Mouse (Mus musculus) limb, embryonic 11.5 days (tissue): Measurements from ENCODE around the gene Hoxc9. TPM values are rescaled to one million over a fixed set of nuclear protein-coding genes. Genes with fewer than 3 reads are reported as not detected.

Experiments used
- ATAC-seq: fragments of 200-750 bp; cut with Nextera tagmentation; 2 replicates; pipeline ENCODE4 v1.8.0; 2017; ENCODE audit warnings: low read depth; ENCODE audit not compliant: insufficient number of reproducible peaks, low FRiP score, low TSS enrichment
- DNase-seq: peaks from one replicate; pipeline ENCODE4 v3.0.0-alpha.2; 2015; ENCODE audit warnings: low spot score
- H3K27ac ChIP-seq: fragments of 300-500 bp; sonication (generic); replicated peaks from 2 replicates; pipeline ENCODE4 v1.5.1; 2014; ENCODE audit warnings: low read depth, mild to moderate bottlenecking, low read length
- H3K27me3 ChIP-seq: fragments of 300-500 bp; sonication (generic); 2 replicates; pipeline ENCODE4 v1.6.1; 2014; ENCODE audit warnings: mild to moderate bottlenecking, low read length, mixed read lengths; ENCODE audit not compliant: control insufficient read depth, insufficient read depth
- H3K36me3 ChIP-seq: fragments of 300-500 bp; sonication (generic); 2 replicates; pipeline ENCODE4 v1.6.1; 2014; ENCODE audit warnings: mild to moderate bottlenecking, low read length, moderate library complexity, mixed read lengths; ENCODE audit not compliant: control insufficient read depth, insufficient read depth
- H3K4me1 ChIP-seq: fragments of 300-500 bp; sonication (generic); 2 replicates; pipeline ENCODE4 v1.6.1; 2014; ENCODE audit warnings: low read length, mixed read lengths; ENCODE audit not compliant: control insufficient read depth, insufficient read depth
- H3K4me2 ChIP-seq: fragments of 300-500 bp; sonication (generic); 2 replicates; pipeline ENCODE4 v1.6.1; 2014; ENCODE audit warnings: low read depth, mild to moderate bottlenecking, moderate library complexity; ENCODE audit not compliant: severe bottlenecking
- H3K4me3 ChIP-seq: fragments of 300-500 bp; sonication (generic); 2 replicates; pipeline ENCODE4 v1.5.1; 2014; ENCODE audit warnings: low read depth, low read length
- H3K9ac ChIP-seq: fragments of 300-500 bp; sonication (generic); 2 replicates; pipeline ENCODE4 v1.6.1; 2014; ENCODE audit warnings: mild to moderate bottlenecking, low read length
- H3K9me3 ChIP-seq: fragments of 300-500 bp; sonication (generic); 2 replicates; pipeline ENCODE4 v1.6.1; 2016; ENCODE audit warnings: low read length; ENCODE audit not compliant: control insufficient read depth
- WGBS: fragments of 180-500 bp; shearing (Covaris S2); extraction: QIAGEN DNeasy Blood & Tissue Kit; methylation state at CpG from one replicate; pipeline ENCODE4 v1.1.7; 2014; 5-methylcytosine and 5-hydroxymethylcytosine counted together
- polyA plus RNA-seq: library from polyadenylated mRNA; unstranded; fragments of >200 nt; fragmentation: Nextera tagmentation; extraction: Ambion mirVana; gene quantifications from 2 replicates; pipeline ENCODE4 v1.2.1, GENCODE M21; 2014

The Hoxc9 gene
- polyA plus RNA-seq, 1 experiment from 2014 or later, result 6.1 TPM

GRCm38 (mm10) chr15:103002821-103003448 is 26.7 kb downstream of the Hoxc9 start:
- no peak overlapping the region for H3K4me3 ChIP-seq

GRCm38 (mm10) chr15:103005308-103005707 is 29.1 kb downstream of the Hoxc9 start:
- no peaks in the 10 kb centered on the region for H3K36me3 ChIP-seq
- DNase-seq, result peak; percentile 72
- peaks cover 52% of the 10 kb centered on the region for H3K27me3 ChIP-seq
- H3K4me1 ChIP-seq, result peaks cover 72% of the 10 kb centered on the region
- WGBS, result under 1% methylated on average over 17 of the region's 17 CpGs
- no peaks in the 10 kb centered on the region for H3K9me3 ChIP-seq
- peak overlapping the region; percentile 70 for H3K27ac ChIP-seq
- peak overlapping the region; percentile 57 for H3K9ac ChIP-seq
- peak overlapping the region; percentile 44 for H3K4me2 ChIP-seq
- no peak for ATAC-seq
- H3K4me3 ChIP-seq, result 0 out of 2 replicates have a peak overlapping the region, but pooled peaks have one; percentile 8

More at GRCm38 (mm10) chr15:103002821-103003448, 26.7 kb downstream of the Hoxc9 start:
- H3K27me3 ChIP-seq, result peaks cover 44% of the 10 kb centered on the region
- peak overlapping the region; percentile 78 for H3K4me2 ChIP-seq
- H3K27ac ChIP-seq, result no peak overlapping the region
- no peak for DNase-seq
- no peak for ATAC-seq
- no peaks in the 10 kb centered on the region for H3K9me3 ChIP-seq
- peaks cover 77% of the 10 kb centered on the region for H3K4me1 ChIP-seq
- 5% methylated on average over 13 of the region's 13 CpGs for WGBS
- H3K9ac ChIP-seq, result no peak overlapping the region; the same call in 1 of the 2 replicates
- no peaks in the 10 kb centered on the region for H3K36me3 ChIP-seq

- Histone ChIP-seq H3K27ac (peak overlapping the region; percentile 70), H3K4me1 (peaks cover 73% of the 10 kb centered on the region), H3K9me3 (no peaks in the 10 kb centered on the region), H3K4me2 (peak overlapping the region; percentile 44), H3K9ac (peak overlapping the region; percentile 57), H3K4me3 (no peak overlapping the region), H3K27me3 (peaks cover 53% of the 10 kb centered on the region), H3K36me3 (no peaks in the 10 kb centered on the region)
- ATAC-seq (no peak), DNase-seq (no peak)
- WGBS, result 2% methylated on average over 5 of the region's 5 CpGs
Observed at GRCm38 (mm10) chr15:103005797-103006196, 29.6 kb downstream of the Hoxc9 start.

GRCm38 (mm10) chr15:103006326-103006725 is 30.1 kb downstream of the Hoxc9 start:
- no peak for ATAC-seq
- 3% methylated on average over 1 of the region's 1 CpGs for WGBS
- Histone ChIP-seq H3K36me3 (no peaks in the 10 kb centered on the region), H3K4me3 (no peak overlapping the region), H3K9ac (no peak overlapping the region), H3K9me3 (no peaks in the 10 kb centered on the region), H3K4me2 (no peak overlapping the region; the same call in 1 of the 2 replicates), H3K4me1 (peaks cover 73% of the 10 kb centered on the region), H3K27ac (peak overlapping the region; percentile 70), H3K27me3 (peaks cover 57% of the 10 kb centered on the region)
- no peak for DNase-seq

GRCm38 (mm10) chr15:103009265-103010111 is 33.2 kb downstream of the Hoxc9 start:
- Histone ChIP-seq H3K9ac (peak overlapping the region; percentile 49; the same call in 1 of the 2 replicates), H3K27me3 (peaks cover 55% of the 10 kb centered on the region), H3K36me3 (no peaks in the 10 kb centered on the region), H3K27ac (0 out of 2 replicates have a peak overlapping the region, but pooled peaks have one; percentile 30), H3K4me3 (peak overlapping the region; percentile 18), H3K9me3 (no peaks in the 10 kb centered on the region), H3K4me2 (peak overlapping the region; percentile 47), H3K4me1 (peaks cover 69% of the 10 kb centered on the region)
- DNase-seq, result no peak
- ATAC-seq, result no peak
- WGBS, result under 1% methylated on average over 27 of the region's 27 CpGs

- Histone ChIP-seq H3K4me2 (peak overlapping the region; percentile 47), H3K4me1 (peaks cover 72% of the 10 kb centered on the region)
Observed at GRCm38 (mm10) chr15:103010112-103010846, 34.0 kb downstream of the Hoxc9 start.

GRCm38 (mm10) chr15:103010847-103011555 is 34.8 kb downstream of the Hoxc9 start:
- H3K9ac ChIP-seq, result peak overlapping the region; percentile 55
- no peak for ATAC-seq
- peak overlapping the region; percentile 47 for H3K4me2 ChIP-seq
- H3K27ac ChIP-seq, result peak overlapping the region; percentile 65; the same call in 1 of the 2 replicates
- DNase-seq, result no peak
- WGBS, result 2% methylated on average over 28 of the region's 28 CpGs
- H3K36me3 ChIP-seq, result no peaks in the 10 kb centered on the region
- no peaks in the 10 kb centered on the region for H3K9me3 ChIP-seq
- H3K27me3 ChIP-seq, result peaks cover 67% of the 10 kb centered on the region
- peak overlapping the region; percentile 18 for H3K4me3 ChIP-seq
- peaks cover 69% of the 10 kb centered on the region for H3K4me1 ChIP-seq

More at GRCm38 (mm10) chr15:103010112-103010846, 34.0 kb downstream of the Hoxc9 start:
- H3K27me3 ChIP-seq, result peaks cover 60% of the 10 kb centered on the region
- H3K4me3 ChIP-seq, result peak overlapping the region; percentile 18
- peak overlapping the region; percentile 55; the same call in 1 of the 2 replicates for H3K9ac ChIP-seq
- no peaks in the 10 kb centered on the region for H3K9me3 ChIP-seq
- H3K27ac ChIP-seq, result peak overlapping the region; percentile 65; the same call in 1 of the 2 replicates
- DNase-seq, result no peak
- no peaks in the 10 kb centered on the region for H3K36me3 ChIP-seq
- WGBS, result 1% methylated on average over 31 of the region's 31 CpGs
- no peak for ATAC-seq
